Mouse (Mus musculus) hindbrain, embryonic 14.5 days (tissue): ENCODE results near the gene Sparcl1. TPM values are rescaled to one million over a fixed set of nuclear protein-coding genes. Genes with fewer than 3 reads are reported as not detected.

ENCODE experiments used
- ATAC-seq: fragments of 200-750 bp; cut with Nextera tagmentation; 2 replicates; pipeline ENCODE4 v1.8.0; 2017; ENCODE audit warnings: moderate number of reproducible peaks, mild to moderate bottlenecking, moderate TSS enrichment, moderate library complexity; ENCODE audit not compliant: low FRiP score
- DNase-seq: peaks from one replicate; pipeline ENCODE4 v3.0.0-alpha.2; 2015; ENCODE audit warnings: low spot score
- H3K27ac ChIP-seq: fragments of 300-500 bp; sonication (generic); 2 replicates; pipeline ENCODE4 v1.5.1; 2014; ENCODE audit warnings: mild to moderate bottlenecking, moderate library complexity
- H3K27me3 ChIP-seq: fragments of 300-500 bp; sonication (generic); 2 replicates; pipeline ENCODE4 v1.6.1; 2014; ENCODE audit warnings: mild to moderate bottlenecking, low read length, mixed read lengths; ENCODE audit not compliant: control insufficient read depth, insufficient read depth
- H3K36me3 ChIP-seq: fragments of 300-500 bp; sonication (generic); replicated peaks from 2 replicates; pipeline ENCODE4 v1.6.1; 2014; ENCODE audit not compliant: control insufficient read depth, insufficient read depth
- H3K4me1 ChIP-seq: fragments of 300-500 bp; sonication (generic); replicated peaks from 2 replicates; pipeline ENCODE4 v1.6.1; 2014; ENCODE audit warnings: antibody characterized with exemption, low read length, mixed read lengths; ENCODE audit not compliant: control insufficient read depth, insufficient read depth
- H3K4me2 ChIP-seq: fragments of 300-500 bp; sonication (generic); replicated peaks from 2 replicates; pipeline ENCODE4 v1.6.1; 2014; ENCODE audit warnings: mild to moderate bottlenecking, moderate library complexity
- H3K4me3 ChIP-seq: fragments of 300-500 bp; sonication (generic); replicated peaks from 2 replicates; pipeline ENCODE4 v1.5.1; 2014; ENCODE audit warnings: mild to moderate bottlenecking, low read length
- H3K9ac ChIP-seq: fragments of 300-500 bp; sonication (generic); 2 replicates; pipeline ENCODE4 v1.6.1; 2014
- H3K9me3 ChIP-seq: fragments of 300-500 bp; sonication (generic); 2 replicates; pipeline ENCODE4 v1.6.1; 2016; ENCODE audit warnings: low read length; ENCODE audit not compliant: control insufficient read depth
- WGBS: fragments of 180-500 bp; shearing (Covaris S2); extraction: QIAGEN DNeasy Blood & Tissue Kit; methylation state at CpG from one replicate; pipeline ENCODE4 v1.1.7; 2014; 5-methylcytosine and 5-hydroxymethylcytosine counted together
- polyA plus RNA-seq: library from polyadenylated mRNA; unstranded; fragments of >200 nt; fragmentation: Nextera tagmentation; extraction: Ambion mirVana; gene quantifications from 2 replicates; pipeline ENCODE4 v1.2.1, GENCODE M21; 2014

Sparcl1 gene
- polyA plus RNA-seq, 1 experiment from 2014 or later = 286 TPM

- H3K27me3 ChIP-seq = no peaks in the 10 kb centered on the region
- no peaks in the 10 kb centered on the region for H3K9me3 ChIP-seq
- H3K4me1 ChIP-seq = no peaks in the 10 kb centered on the region
- H3K9ac ChIP-seq = no peak overlapping the region
- H3K27ac ChIP-seq = no peak overlapping the region
- ATAC-seq = no peak
- no peak for DNase-seq
- no peak overlapping the region for H3K4me3 ChIP-seq
- no peak overlapping the region for H3K4me2 ChIP-seq
- WGBS = 83% methylated on average over 10 of the region's 10 CpGs
- no peaks in the 10 kb centered on the region for H3K36me3 ChIP-seq
Observed at GRCm38 (mm10) chr5:104137920-104138541, 24.5 kb upstream of the Sparcl1 start.

- Histone ChIP-seq H3K27ac (no peak overlapping the region), H3K9ac (no peak overlapping the region), H3K36me3 (no peaks in the 10 kb centered on the region), H3K27me3 (no peaks in the 10 kb centered on the region), H3K4me3 (no peak overlapping the region), H3K4me2 (no peak overlapping the region), H3K4me1 (no peaks in the 10 kb centered on the region), H3K9me3 (no peaks in the 10 kb centered on the region)
- DNase-seq = no peak
- no peak for ATAC-seq
- WGBS = 79% methylated on average over 4 of the region's 4 CpGs
Observed at GRCm38 (mm10) chr5:104133752-104134151, 20.2 kb upstream of the Sparcl1 start.

GRCm38 (mm10) chr5:104131544-104131943 is 18.0 kb upstream of the Sparcl1 start:
- Histone ChIP-seq H3K4me2 (no peak overlapping the region), H3K9ac (no peak overlapping the region), H3K27ac (no peak overlapping the region), H3K4me3 (no peak overlapping the region), H3K27me3 (no peaks in the 10 kb centered on the region), H3K36me3 (no peaks in the 10 kb centered on the region), H3K9me3 (no peaks in the 10 kb centered on the region), H3K4me1 (no peaks in the 10 kb centered on the region)
- whole genome bisulfite sequencing = 64% methylated on average over 4 of the region's 4 CpGs
- peak; percentile 60; the same call in 1 of the 2 replicates for ATAC-seq
- DNase-seq = no peak

- H3K9me3 ChIP-seq = no peaks in the 10 kb centered on the region
- H3K4me3 ChIP-seq = no peak overlapping the region
- H3K9ac ChIP-seq = no peak overlapping the region
- no peak overlapping the region for H3K4me2 ChIP-seq
- no peaks in the 10 kb centered on the region for H3K36me3 ChIP-seq
- H3K4me1 ChIP-seq = no peaks in the 10 kb centered on the region
- 87% methylated on average over 4 of the region's 4 CpGs for WGBS
- no peak overlapping the region for H3K27ac ChIP-seq
- no peaks in the 10 kb centered on the region for H3K27me3 ChIP-seq
- DNase-seq (no peak), ATAC-seq (no peak)
Observed at GRCm38 (mm10) chr5:104130891-104131290, 17.4 kb upstream of the Sparcl1 start.

GRCm38 (mm10) chr5:104128281-104129031 is 14.9 kb upstream of the Sparcl1 start:
- Histone ChIP-seq H3K9me3 (no peaks in the 10 kb centered on the region), H3K4me2 (no peak overlapping the region), H3K27ac (no peak overlapping the region; the same call in 1 of the 2 replicates), H3K4me1 (no peaks in the 10 kb centered on the region), H3K27me3 (no peaks in the 10 kb centered on the region), H3K4me3 (no peak overlapping the region), H3K36me3 (no peaks in the 10 kb centered on the region), H3K9ac (no peak overlapping the region)
- DNase-seq = no peak
- WGBS = 67% methylated on average over 12 of the region's 12 CpGs
- ATAC-seq = no peak

- ATAC-seq = no peak
- no peaks in the 10 kb centered on the region for H3K36me3 ChIP-seq
- DNase-seq = no peak
- no peak overlapping the region for H3K9ac ChIP-seq
- H3K9me3 ChIP-seq = no peaks in the 10 kb centered on the region
- H3K27ac ChIP-seq = no peak overlapping the region
- no peak overlapping the region for H3K4me3 ChIP-seq
- H3K4me1 ChIP-seq = no peaks in the 10 kb centered on the region
- no peaks in the 10 kb centered on the region for H3K27me3 ChIP-seq
- WGBS = 82% methylated on average over 1 of the region's 1 CpGs
- H3K4me2 ChIP-seq = no peak overlapping the region
Observed at GRCm38 (mm10) chr5:104127351-104127750, 13.8 kb upstream of the Sparcl1 start.

- ATAC-seq (no peak), DNase-seq (no peak)
- H3K4me2 ChIP-seq = no peak overlapping the region
- no peak overlapping the region for H3K9ac ChIP-seq
- WGBS = 83% methylated on average over 12 of the region's 12 CpGs
- H3K4me3 ChIP-seq = no peak overlapping the region
- H3K27ac ChIP-seq = no peak overlapping the region
- H3K4me1 ChIP-seq = no peaks in the 10 kb centered on the region
- H3K27me3 ChIP-seq = no peaks in the 10 kb centered on the region
- no peaks in the 10 kb centered on the region for H3K9me3 ChIP-seq
- H3K36me3 ChIP-seq = no peaks in the 10 kb centered on the region
Observed at GRCm38 (mm10) chr5:104126561-104127320, 13.2 kb upstream of the Sparcl1 start.

GRCm38 (mm10) chr5:104124016-104124658 is 10.6 kb upstream of the Sparcl1 start:
- H3K36me3 ChIP-seq = no peaks in the 10 kb centered on the region
- H3K9me3 ChIP-seq = no peaks in the 10 kb centered on the region
- H3K27ac ChIP-seq = no peak overlapping the region
- H3K27me3 ChIP-seq = no peaks in the 10 kb centered on the region
- H3K4me3 ChIP-seq = no peak overlapping the region
- no peak for DNase-seq
- H3K4me1 ChIP-seq = no peaks in the 10 kb centered on the region
- no peak overlapping the region for H3K9ac ChIP-seq
- H3K4me2 ChIP-seq = no peak overlapping the region
- ATAC-seq = no peak
- 87% methylated on average over 6 of the region's 6 CpGs for WGBS

- 80% methylated on average over 4 of the region's 4 CpGs for WGBS
- H3K9me3 ChIP-seq = no peaks in the 10 kb centered on the region
- no peak overlapping the region for H3K9ac ChIP-seq
- peaks cover 28% of the 10 kb centered on the region for H3K4me1 ChIP-seq
- no peak for ATAC-seq
- H3K36me3 ChIP-seq = no peaks in the 10 kb centered on the region
- no peak overlapping the region for H3K4me3 ChIP-seq
- no peak for DNase-seq
- H3K4me2 ChIP-seq = no peak overlapping the region
- H3K27me3 ChIP-seq = no peaks in the 10 kb centered on the region
- 0 out of 2 replicates have a peak overlapping the region, but pooled peaks have one; percentile 55 for H3K27ac ChIP-seq
Observed at GRCm38 (mm10) chr5:104115890-104116289, 2.4 kb upstream of the Sparcl1 start.
